Mouse (Mus musculus): ENCODE measurements around the gene Aldh3b3.
A peak's percentile ranks its signal among the peaks of the same experiment; 100 is the strongest.
"Not testable (repeated sequence)": the region's sequence is repeated elsewhere in the genome, so short reads cannot be mapped to it uniquely, and the experiment has no call there.

Aldh3b3 gene

GRCm38 (mm10) chr19:3935896-3936850, 22.3 kb upstream of the Aldh3b3 start:
- no peak for DNase-seq (ENCODE audit: low read depth)

- no peak for DNase-seq (ENCODE audit: low read depth)
Observed at GRCm38 (mm10) chr19:3942315-3942714, 16.1 kb upstream of the Aldh3b3 start.

- no peak for DNase-seq (ENCODE audit: low read depth)
Observed at GRCm38 (mm10) chr19:3942986-3943735, 15.3 kb upstream of the Aldh3b3 start.

- DNase-seq (ENCODE audit: low read depth) = peak; percentile 55
Observed at GRCm38 (mm10) chr19:3945872-3946564, 12.4 kb upstream of the Aldh3b3 start.

- DNase-seq (ENCODE audit: low read depth) = peak; percentile 63
Observed at GRCm38 (mm10) chr19:3946715-3947114, 11.7 kb upstream of the Aldh3b3 start.

- DNase-seq (ENCODE audit: low read depth) = no peak
Observed at GRCm38 (mm10) chr19:3947813-3948212, 10.6 kb upstream of the Aldh3b3 start.

- no peak for DNase-seq (ENCODE audit: low read depth)
Observed at GRCm38 (mm10) chr19:3948546-3948945, 9.9 kb upstream of the Aldh3b3 start.

- no peak for DNase-seq (ENCODE audit: low read depth)
Observed at GRCm38 (mm10) chr19:3950331-3950730, 8.1 kb upstream of the Aldh3b3 start.

- DNase-seq (ENCODE audit: low read depth) = no peak
Observed at GRCm38 (mm10) chr19:3951461-3951860, 7.0 kb upstream of the Aldh3b3 start.

- DNase-seq (ENCODE audit: low read depth) = no peak
Observed at GRCm38 (mm10) chr19:3952099-3952498, 6.3 kb upstream of the Aldh3b3 start.

GRCm38 (mm10) chr19:3955033-3955432, 3.4 kb upstream of the Aldh3b3 start:
- DNase-seq (ENCODE audit: low read depth) = no peak

- no peak for DNase-seq (ENCODE audit: low read depth)
Observed at GRCm38 (mm10) chr19:3955804-3956203, 2.6 kb upstream of the Aldh3b3 start.

- not testable (repeated sequence) for DNase-seq (ENCODE audit: low read depth)
Observed at GRCm38 (mm10) chr19:3957296-3958036, 979 bp upstream of the Aldh3b3 start.

GRCm38 (mm10) chr19:3959030-3959429, 585 bp downstream of the Aldh3b3 start:
- no peak for DNase-seq (ENCODE audit: low read depth)

GRCm38 (mm10) chr19:3960211-3960610, 1.8 kb downstream of the Aldh3b3 start:
- no peak for DNase-seq (ENCODE audit: low read depth)

- not testable (repeated sequence) for DNase-seq (ENCODE audit: low read depth)
Observed at GRCm38 (mm10) chr19:3961805-3962204, 3.4 kb downstream of the Aldh3b3 start.

GRCm38 (mm10) chr19:3962469-3962868, 4.0 kb downstream of the Aldh3b3 start:
- peak; percentile 57 for DNase-seq (ENCODE audit: low read depth)

- DNase-seq (ENCODE audit: low read depth) = peak; percentile 63
Observed at GRCm38 (mm10) chr19:3964030-3964429, 5.6 kb downstream of the Aldh3b3 start.

- no peak for DNase-seq (ENCODE audit: low read depth)
Observed at GRCm38 (mm10) chr19:3966330-3967075, 8.1 kb downstream of the Aldh3b3 start.

- DNase-seq (ENCODE audit: low read depth) = peak; percentile 49
Observed at GRCm38 (mm10) chr19:3967258-3967657, 8.8 kb downstream of the Aldh3b3 start.

GRCm38 (mm10) chr19:3972229-3972628, 13.8 kb downstream of the Aldh3b3 start, which contains the start of gene Aldh3b2:
Gene Aldh3b2, plus strand, starts transcription at chr19:3972328.
- DNase-seq (ENCODE audit: low read depth) = no peak

Measured in 416B (cell line).